Mouse (Mus musculus): ENCODE data around the gene Zdhhc25.
A peak's percentile ranks its signal among the peaks of the same experiment; 100 is the strongest.

The Zdhhc25 gene

GRCm38 (mm10) chr15:88628801-88629356 is 28.8 kb downstream of the Zdhhc25 start:
- no peak for DNase-seq (ENCODE audit: low spot score in 2 of 2)

- DNase-seq (ENCODE audit: low spot score in 2 of 2), result no peak
These were observed 35.1 kb downstream of the Zdhhc25 start for GRCm38 (mm10) chr15:88635205-88635604.

DNA sequence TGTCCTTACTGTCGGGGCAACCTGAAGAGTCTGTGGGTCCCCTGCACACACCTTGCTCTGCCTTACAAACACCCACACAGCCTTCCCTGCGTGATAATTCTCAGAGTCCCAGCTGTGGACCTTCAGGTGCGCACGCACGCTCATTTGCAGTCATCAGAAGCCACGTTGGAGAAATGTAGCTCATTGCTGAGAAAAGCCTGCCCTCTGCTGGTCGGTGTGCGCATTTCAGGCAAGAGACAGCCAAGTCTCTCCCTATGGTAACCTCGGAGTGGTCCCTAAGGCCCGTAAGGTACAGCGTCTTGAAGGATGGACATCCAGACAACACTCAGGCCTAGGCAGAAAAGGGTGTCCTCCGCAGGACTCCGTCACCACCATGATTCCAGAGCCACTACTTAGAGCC is 50.9 kb downstream of the Zdhhc25 start:
- peak; percentile 13 to 82 for DNase-seq (ENCODE audit: low spot score in 2 of 2)
